Mouse (Mus musculus): ENCODE data around the gene Lcn9.

DNA sequence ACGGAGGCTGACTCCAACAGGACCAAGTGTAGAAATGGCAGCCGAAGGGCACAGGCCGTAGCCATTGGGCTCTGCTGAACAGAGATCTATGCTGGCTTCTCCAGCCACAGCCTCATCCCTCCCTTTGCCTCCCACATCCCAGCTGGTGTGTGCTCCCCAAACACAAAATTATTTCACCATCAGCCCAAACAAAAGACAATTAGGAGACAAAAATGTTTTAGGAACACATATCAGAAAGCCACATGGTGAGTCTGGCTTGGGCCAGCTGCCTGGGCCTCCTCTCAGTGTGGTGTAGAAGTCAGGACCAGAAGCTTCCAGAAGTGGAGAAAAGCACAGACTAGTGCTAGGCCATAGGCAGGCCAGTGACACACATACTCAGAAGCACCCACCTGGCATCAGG lies 21.1 kb downstream of the Lcn9 start:
- TF ChIP-seq CTCF (IDR thresholded peaks at IDR 0.05; ENCODE audit: low read depth, low read length) (no peak), GATA1 (IDR thresholded peaks at IDR 0.05; ENCODE audit: borderline replicate concordance, low read length) (no peak), TAL1 (conservative IDR thresholded peaks at IDR 0.05; ENCODE audit: low read depth, low read length) (no peak), POLR2AphosphoS5 (IDR thresholded peaks at IDR 0.05; ENCODE audit: insufficient replicate concordance, low read depth, low read length) (no peak)
